11 mouse cellular contexts compared by ENCODE assay signal in the genomic region with DNA sequence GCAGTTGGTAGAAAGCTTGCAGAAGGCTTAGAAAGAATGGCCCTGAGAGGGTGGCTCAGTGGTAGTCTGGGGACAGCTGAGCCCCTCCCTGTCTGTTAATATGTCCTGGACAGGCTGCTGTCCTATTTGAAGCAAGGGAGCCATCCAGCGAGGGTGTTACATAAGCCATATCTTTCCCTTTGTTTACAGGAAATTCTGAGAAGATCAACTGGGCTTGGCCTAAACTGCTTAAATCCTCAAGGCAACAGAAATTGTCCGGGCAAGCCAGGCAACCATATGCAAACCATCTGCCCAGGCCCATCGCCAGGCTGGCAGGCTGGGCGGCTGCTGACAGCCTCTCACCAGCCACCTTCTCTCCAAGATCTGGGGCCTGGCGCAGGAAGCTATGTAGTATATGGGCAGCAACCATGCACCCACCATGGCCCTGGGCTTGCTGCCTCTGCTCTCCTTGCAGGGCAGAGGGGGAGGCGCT. TPM values are rescaled to one million over a fixed set of nuclear protein-coding genes. Genes with fewer than 3 reads are reported as not detected.
DNase-seq lines count a peak whose midpoint lies in the region; ATAC-seq lines count a peak whose summit lies in the region.
"Had no signal": no experiment of that assay in that cellular context is flagged by ENCODE, and none has a peak within 500 bp of the region (broad histone marks: within the 10 kb centered on the region; RNA-seq: fewer than 3 reads in every experiment).

No protein-coding gene starts in this region.

- WGBS in hindbrain, embryonic 15.5 days = 80% methylated on average over 6 of the region's 6 CpGs
- 90% methylated on average over 6 of the region's 6 CpGs for WGBS in hindbrain, embryonic 12.5 days
- WGBS in embryonic facial prominence, embryonic 15.5 days = 54% methylated on average over 6 of the region's 6 CpGs
- WGBS in midbrain, embryonic 11.5 days = 86% methylated on average over 6 of the region's 6 CpGs
- WGBS in limb, embryonic 10.5 days = 88% methylated on average over 6 of the region's 6 CpGs

- peak; percentile 60 to 72 for DNase-seq in heart, postnatal 36 days
- peak; percentile 48 to 81 for DNase-seq in lung, postnatal 4 days
- no peak for DNase-seq in midbrain, embryonic 11.5 days (ENCODE audit: low spot score, missing footprints)
- no peak for DNase-seq in limb, embryonic 10.5 days (ENCODE audit: low spot score)
- DNase-seq in kidney, postnatal 36 days = no peak

- H3K27ac ChIP-seq in hindbrain, embryonic 15.5 days (replicated peaks) = peak overlapping the region; percentile 60
- no peak overlapping the region for H3K27ac ChIP-seq in hindbrain, embryonic 12.5 days
- peak overlapping the region; percentile 69 for H3K27ac ChIP-seq in embryonic facial prominence, embryonic 15.5 days (replicated peaks)
- H3K27ac ChIP-seq in midbrain, embryonic 11.5 days (ENCODE audit: low read depth, low read length) = no peak overlapping the region
- H3K27ac ChIP-seq in limb, embryonic 10.5 days = no peak overlapping the region
- H3K27ac ChIP-seq: neural tube, embryonic 12.5 days had no signal

- H3K36me3 ChIP-seq in hindbrain, embryonic 15.5 days = no peaks in the 10 kb centered on the region
- H3K36me3 ChIP-seq in hindbrain, embryonic 12.5 days = no peaks in the 10 kb centered on the region
- no peaks in the 10 kb centered on the region for H3K36me3 ChIP-seq in embryonic facial prominence, embryonic 15.5 days
- no peaks in the 10 kb centered on the region for H3K36me3 ChIP-seq in midbrain, embryonic 11.5 days (ENCODE audit: control insufficient read depth, insufficient read depth, low read length)
- H3K36me3 ChIP-seq in limb, embryonic 10.5 days = no peaks in the 10 kb centered on the region
- H3K36me3 ChIP-seq: neural tube, embryonic 12.5 days had no signal

- H3K4me2 ChIP-seq in hindbrain, embryonic 15.5 days = no peak overlapping the region
- no peak overlapping the region for H3K4me2 ChIP-seq in hindbrain, embryonic 12.5 days (replicated peaks)
- no peak overlapping the region for H3K4me2 ChIP-seq in embryonic facial prominence, embryonic 15.5 days (replicated peaks)
- no peak overlapping the region for H3K4me2 ChIP-seq in midbrain, embryonic 11.5 days
- H3K4me2 ChIP-seq: neural tube, embryonic 12.5 days had no signal

- H3K9ac ChIP-seq in hindbrain, embryonic 15.5 days = no peak overlapping the region
- no peak overlapping the region for H3K9ac ChIP-seq in hindbrain, embryonic 12.5 days
- H3K9ac ChIP-seq in embryonic facial prominence, embryonic 15.5 days = no peak overlapping the region
- no peak overlapping the region for H3K9ac ChIP-seq in midbrain, embryonic 11.5 days (ENCODE audit: low read length)
- H3K9ac ChIP-seq: neural tube, embryonic 12.5 days had no signal

- H3K27me3 ChIP-seq in hindbrain, embryonic 15.5 days = no peaks in the 10 kb centered on the region
- 0 out of 2 replicates have a peak, but pooled peaks cover 3% of the 10 kb centered on the region for H3K27me3 ChIP-seq in hindbrain, embryonic 12.5 days
- H3K27me3 ChIP-seq in embryonic facial prominence, embryonic 15.5 days = no peaks in the 10 kb centered on the region
- H3K27me3 ChIP-seq in midbrain, embryonic 11.5 days (ENCODE audit: control insufficient read depth, insufficient read depth, low read length) = no peaks in the 10 kb centered on the region
- H3K27me3 ChIP-seq in limb, embryonic 10.5 days (ENCODE audit: low read depth, poor library complexity, severe bottlenecking) = no peaks in the 10 kb centered on the region
- H3K27me3 ChIP-seq: CH12.LX; neural tube, embryonic 12.5 days had no signal

- no peaks in the 10 kb centered on the region for H3K4me1 ChIP-seq in hindbrain, embryonic 15.5 days (replicated peaks)
- H3K4me1 ChIP-seq in hindbrain, embryonic 12.5 days = no peaks in the 10 kb centered on the region
- H3K4me1 ChIP-seq in embryonic facial prominence, embryonic 15.5 days = peaks cover 11% of the 10 kb centered on the region
- no peaks in the 10 kb centered on the region for H3K4me1 ChIP-seq in midbrain, embryonic 11.5 days (ENCODE audit: control insufficient read depth, insufficient read depth, low read length)
- H3K4me1 ChIP-seq in limb, embryonic 10.5 days = peaks cover 5% of the 10 kb centered on the region
- H3K4me1 ChIP-seq: neural tube, embryonic 12.5 days had no signal

- intact Hi-C loops in heart, postnatal 36 days (cut with DNase I) = no loop called here

- peak; percentile 48; the same call in 1 of the 2 replicates for ATAC-seq in hindbrain, embryonic 15.5 days (ENCODE audit: low FRiP score, low read depth)
- no peak for ATAC-seq in hindbrain, embryonic 12.5 days (ENCODE audit: low FRiP score)
- peak; percentile 39; the same call in 1 of the 2 replicates for ATAC-seq in embryonic facial prominence, embryonic 15.5 days (ENCODE audit: insufficient number of reproducible peaks, low FRiP score, low TSS enrichment, low read depth)
- no peak for ATAC-seq in midbrain, embryonic 11.5 days (ENCODE audit: low FRiP score)

- no peaks in the 10 kb centered on the region for H3K9me3 ChIP-seq in hindbrain, embryonic 15.5 days
- no peaks in the 10 kb centered on the region for H3K9me3 ChIP-seq in hindbrain, embryonic 12.5 days (replicated peaks)
- no peaks in the 10 kb centered on the region for H3K9me3 ChIP-seq in embryonic facial prominence, embryonic 15.5 days (replicated peaks)
- H3K9me3 ChIP-seq in midbrain, embryonic 11.5 days (ENCODE audit: control insufficient read depth, low read length) = no peaks in the 10 kb centered on the region
- H3K9me3 ChIP-seq in limb, embryonic 10.5 days (replicated peaks) = no peaks in the 10 kb centered on the region
- H3K9me3 ChIP-seq: neural tube, embryonic 12.5 days had no signal

- H3K4me3 ChIP-seq in hindbrain, embryonic 15.5 days = no peak overlapping the region
- no peak overlapping the region for H3K4me3 ChIP-seq in hindbrain, embryonic 12.5 days
- H3K4me3 ChIP-seq in embryonic facial prominence, embryonic 15.5 days (replicated peaks) = no peak overlapping the region
- H3K4me3 ChIP-seq in midbrain, embryonic 11.5 days (ENCODE audit: low read depth, low read length) = no peak overlapping the region
- H3K4me3 ChIP-seq in limb, embryonic 10.5 days = no peak overlapping the region
- H3K4me3 ChIP-seq: neural tube, embryonic 12.5 days had no signal

RNA-seq across cellular contexts. Expression of gene Aldh3a1, which starts 18.6 kb away (rescaled TPM):
- polyA plus RNA-seq in hindbrain, embryonic 15.5 days (2015; fragmentation: Nextera tagmentation; extraction: Ambion mirVana) = 0.17 and 0.26 TPM in 2 replicates
- not detected in 2 replicates for polyA plus RNA-seq in hindbrain, embryonic 12.5 days (2016; fragmentation: Nextera tagmentation; extraction: Ambion mirVana)
- polyA plus RNA-seq in embryonic facial prominence, embryonic 15.5 days (2015; fragmentation: Nextera tagmentation; extraction: Ambion mirVana) = 3.6 and 5.4 TPM in 2 replicates
- 1 to 10 TPM; 1.7 TPM for total RNA-seq in heart, postnatal 36 days (2021)
- polyA plus RNA-seq in midbrain, embryonic 11.5 days (2014; fragmentation: Nextera tagmentation; extraction: Ambion mirVana) = not detected in 2 replicates
- not detected in 2 replicates for polyA plus RNA-seq in limb, embryonic 10.5 days (2016; fragmentation: Nextera tagmentation; extraction: Ambion mirVana)
- total RNA-seq: common myeloid progenitor, adult 5-6 weeks had no signal
- polyA plus RNA-seq: neural tube, embryonic 12.5 days had no signal

RNA-seq across cellular contexts. Expression of gene Aldh3a2, which starts 41.3 kb away (rescaled TPM):
- 29.3 and 35.4 TPM in 2 replicates for polyA plus RNA-seq in hindbrain, embryonic 15.5 days (2015; fragmentation: Nextera tagmentation; extraction: Ambion mirVana)
- 23.7 and 25.9 TPM in 2 replicates for polyA plus RNA-seq in hindbrain, embryonic 12.5 days (2016; fragmentation: Nextera tagmentation; extraction: Ambion mirVana)
- 30.4 and 32.0 TPM in 2 replicates for polyA plus RNA-seq in embryonic facial prominence, embryonic 15.5 days (2015; fragmentation: Nextera tagmentation; extraction: Ambion mirVana)
- 10 to 100 TPM; 35.3 to 41.7 TPM for total RNA-seq in heart, postnatal 36 days (2021)
- polyA plus RNA-seq in midbrain, embryonic 11.5 days (2014; fragmentation: Nextera tagmentation; extraction: Ambion mirVana) = 26.0 and 27.2 TPM in 2 replicates
- 12.7 and 15.1 TPM in 2 replicates for polyA plus RNA-seq in limb, embryonic 10.5 days (2016; fragmentation: Nextera tagmentation; extraction: Ambion mirVana)

RNA-seq across cellular contexts. Expression of gene Usp22, which starts 51.1 kb away (rescaled TPM):
- polyA plus RNA-seq in hindbrain, embryonic 15.5 days (2015; fragmentation: Nextera tagmentation; extraction: Ambion mirVana) = 367 and 410 TPM in 2 replicates
- 344 and 354 TPM in 2 replicates for polyA plus RNA-seq in hindbrain, embryonic 12.5 days (2016; fragmentation: Nextera tagmentation; extraction: Ambion mirVana)
- polyA plus RNA-seq in embryonic facial prominence, embryonic 15.5 days (2015; fragmentation: Nextera tagmentation; extraction: Ambion mirVana) = 131 and 140 TPM in 2 replicates
- 10 to 100 TPM; 29.9 to 37.4 TPM for total RNA-seq in heart, postnatal 36 days (2021)
- polyA plus RNA-seq in midbrain, embryonic 11.5 days (2014; fragmentation: Nextera tagmentation; extraction: Ambion mirVana) = 284 and 292 TPM in 2 replicates
- polyA plus RNA-seq in limb, embryonic 10.5 days (2016; fragmentation: Nextera tagmentation; extraction: Ambion mirVana) = 139 and 168 TPM in 2 replicates

Comparison
In these comparisons a context has a peak if more than half of its experiments do, and no peak if none do; other contexts are left out.
1. ATAC-seq: peak in hindbrain, embryonic 15.5 days (single experiment) and embryonic facial prominence, embryonic 15.5 days (single experiment); none in hindbrain, embryonic 12.5 days (single experiment) and midbrain, embryonic 11.5 days (single experiment).
2. H3K27ac ChIP-seq: peak in hindbrain, embryonic 15.5 days (single experiment) and embryonic facial prominence, embryonic 15.5 days (single experiment); none in hindbrain, embryonic 12.5 days (single experiment), midbrain, embryonic 11.5 days (single experiment) and limb, embryonic 10.5 days (single experiment).
3. DNase-seq: peak in heart, postnatal 36 days (2 of 2) and lung, postnatal 4 days (2 of 2); none in midbrain, embryonic 11.5 days (single experiment), limb, embryonic 10.5 days (single experiment) and kidney, postnatal 36 days (0 of 2).